Mouse (Mus musculus): ENCODE data around the gene 3110082I17Rik. TPM values are rescaled to one million over a fixed set of nuclear protein-coding genes. Genes with fewer than 3 reads are reported as not detected.

3110082I17Rik gene
- polyA plus RNA-seq, 1 experiment = 0.97 TPM

GRCm38 (mm10) chr5:139464874-139465273, 4.5 kb upstream of the 3110082I17Rik start:
- H3K27me3 ChIP-seq (ENCODE audit: control insufficient read depth) = no peaks in the 10 kb centered on the region
- H3K9me3 ChIP-seq (ENCODE audit: control insufficient read depth, low read length) = no peaks in the 10 kb centered on the region
- H3K4me3 ChIP-seq (replicated peaks) = no peak overlapping the region
- TF ChIP-seq GATA1 (IDR thresholded peaks at IDR 0.05; ENCODE audit: low read length) = no peak
- TF ChIP-seq TAL1 (IDR thresholded peaks at IDR 0.05; ENCODE audit: low read length) = no peak
- H3K36me3 ChIP-seq (ENCODE audit: control insufficient read depth) = no peaks in the 10 kb centered on the region
- peaks cover 19% of the 10 kb centered on the region for H3K4me1 ChIP-seq (ENCODE audit: control insufficient read depth)

- Histone ChIP-seq H3K9me3 (ENCODE audit: control insufficient read depth, low read length) (no peaks in the 10 kb centered on the region), H3K27me3 (ENCODE audit: control insufficient read depth) (no peaks in the 10 kb centered on the region), H3K4me1 (ENCODE audit: control insufficient read depth) (peaks cover 21% of the 10 kb centered on the region), H3K36me3 (ENCODE audit: control insufficient read depth) (peaks cover 3% of the 10 kb centered on the region), H3K4me3 (replicated peaks) (peak overlapping the region; percentile 71)
- TF ChIP-seq TAL1 (IDR thresholded peaks at IDR 0.05; ENCODE audit: low read length) (no peak), GATA1 (IDR thresholded peaks at IDR 0.05; ENCODE audit: low read length) (no peak)
Measured at GRCm38 (mm10) chr5:139459938-139460337, 389 bp downstream of the 3110082I17Rik start.

GRCm38 (mm10) chr5:139457241-139457640, 3.1 kb downstream of the 3110082I17Rik start:
- TF ChIP-seq TAL1 (IDR thresholded peaks at IDR 0.05; ENCODE audit: low read length) = no peak
- TF ChIP-seq GATA1 (IDR thresholded peaks at IDR 0.05; ENCODE audit: low read length) = no peak
- H3K36me3 ChIP-seq (ENCODE audit: control insufficient read depth) = peaks cover 19% of the 10 kb centered on the region
- peaks cover 21% of the 10 kb centered on the region for H3K4me1 ChIP-seq (ENCODE audit: control insufficient read depth)
- H3K4me3 ChIP-seq (replicated peaks) = no peak overlapping the region
- no peaks in the 10 kb centered on the region for H3K9me3 ChIP-seq (ENCODE audit: control insufficient read depth, low read length)
- no peaks in the 10 kb centered on the region for H3K27me3 ChIP-seq (ENCODE audit: control insufficient read depth)

GRCm38 (mm10) chr5:139455166-139455565, 5.2 kb downstream of the 3110082I17Rik start:
- TF ChIP-seq GATA1 (IDR thresholded peaks at IDR 0.05; ENCODE audit: low read length) = no peak
- TF ChIP-seq TAL1 (IDR thresholded peaks at IDR 0.05; ENCODE audit: low read length) = no peak
- Histone ChIP-seq H3K36me3 (ENCODE audit: control insufficient read depth) (peaks cover 23% of the 10 kb centered on the region), H3K27me3 (ENCODE audit: control insufficient read depth) (no peaks in the 10 kb centered on the region), H3K4me3 (replicated peaks) (no peak overlapping the region), H3K4me1 (ENCODE audit: control insufficient read depth) (peaks cover 11% of the 10 kb centered on the region), H3K9me3 (ENCODE audit: control insufficient read depth, low read length) (no peaks in the 10 kb centered on the region)

GRCm38 (mm10) chr5:139453031-139453430, 7.3 kb downstream of the 3110082I17Rik start:
- H3K4me3 ChIP-seq (replicated peaks) = no peak overlapping the region
- no peak for TF ChIP-seq GATA1 (IDR thresholded peaks at IDR 0.05; ENCODE audit: low read length)
- TF ChIP-seq TAL1 (IDR thresholded peaks at IDR 0.05; ENCODE audit: low read length) = no peak
- H3K9me3 ChIP-seq (ENCODE audit: control insufficient read depth, low read length) = no peaks in the 10 kb centered on the region
- H3K27me3 ChIP-seq (ENCODE audit: control insufficient read depth) = no peaks in the 10 kb centered on the region
- no peaks in the 10 kb centered on the region; the same call in none of the 2 replicates for H3K4me1 ChIP-seq (ENCODE audit: control insufficient read depth)
- H3K36me3 ChIP-seq (ENCODE audit: control insufficient read depth) = peaks cover 23% of the 10 kb centered on the region

- no peaks in the 10 kb centered on the region; the same call in none of the 2 replicates for H3K4me1 ChIP-seq (ENCODE audit: control insufficient read depth)
- peaks cover 21% of the 10 kb centered on the region for H3K36me3 ChIP-seq (ENCODE audit: control insufficient read depth)
- no peaks in the 10 kb centered on the region for H3K27me3 ChIP-seq (ENCODE audit: control insufficient read depth)
Measured at GRCm38 (mm10) chr5:139449926-139450325, 10.4 kb downstream of the 3110082I17Rik start.

GRCm38 (mm10) chr5:139449161-139449791, 11.1 kb downstream of the 3110082I17Rik start:
- no peaks in the 10 kb centered on the region for H3K9me3 ChIP-seq (ENCODE audit: control insufficient read depth, low read length)
- H3K4me1 ChIP-seq (ENCODE audit: control insufficient read depth) = no peaks in the 10 kb centered on the region; the same call in none of the 2 replicates
- H3K27me3 ChIP-seq (ENCODE audit: control insufficient read depth) = no peaks in the 10 kb centered on the region
- TF ChIP-seq GATA1 (IDR thresholded peaks at IDR 0.05; ENCODE audit: low read length) (no peak), TAL1 (IDR thresholded peaks at IDR 0.05; ENCODE audit: low read length) (no peak)
- no peak overlapping the region for H3K4me3 ChIP-seq (replicated peaks)
- H3K36me3 ChIP-seq (ENCODE audit: control insufficient read depth) = peaks cover 21% of the 10 kb centered on the region

More at GRCm38 (mm10) chr5:139449926-139450325, 10.4 kb downstream of the 3110082I17Rik start:
- no peak for TF ChIP-seq TAL1 (IDR thresholded peaks at IDR 0.05; ENCODE audit: low read length)
- TF ChIP-seq GATA1 (IDR thresholded peaks at IDR 0.05; ENCODE audit: low read length) = no peak
- Histone ChIP-seq H3K4me3 (replicated peaks) (no peak overlapping the region), H3K9me3 (ENCODE audit: control insufficient read depth, low read length) (no peaks in the 10 kb centered on the region)

- Histone ChIP-seq H3K9me3 (ENCODE audit: control insufficient read depth, low read length) (no peaks in the 10 kb centered on the region), H3K4me1 (ENCODE audit: control insufficient read depth) (no peaks in the 10 kb centered on the region; the same call in none of the 2 replicates), H3K36me3 (ENCODE audit: control insufficient read depth) (peaks cover 13% of the 10 kb centered on the region), H3K4me3 (replicated peaks) (no peak overlapping the region), H3K27me3 (ENCODE audit: control insufficient read depth) (no peaks in the 10 kb centered on the region)
- TF ChIP-seq TAL1 (IDR thresholded peaks at IDR 0.05; ENCODE audit: low read length) (no peak), GATA1 (IDR thresholded peaks at IDR 0.05; ENCODE audit: low read length) (no peak)
Measured at GRCm38 (mm10) chr5:139448025-139448424, 12.3 kb downstream of the 3110082I17Rik start.

- no peak for TF ChIP-seq GATA1 (IDR thresholded peaks at IDR 0.05; ENCODE audit: low read length)
- TF ChIP-seq TAL1 (IDR thresholded peaks at IDR 0.05; ENCODE audit: low read length) = no peak
- no peaks in the 10 kb centered on the region for H3K9me3 ChIP-seq (ENCODE audit: control insufficient read depth, low read length)
- H3K4me1 ChIP-seq (ENCODE audit: control insufficient read depth) = no peaks in the 10 kb centered on the region; the same call in 1 of the 2 replicates
- H3K27me3 ChIP-seq (ENCODE audit: control insufficient read depth) = no peaks in the 10 kb centered on the region
- no peak overlapping the region for H3K4me3 ChIP-seq (replicated peaks)
- no peaks in the 10 kb centered on the region for H3K36me3 ChIP-seq (ENCODE audit: control insufficient read depth)
Measured at GRCm38 (mm10) chr5:139445258-139445657, 15.1 kb downstream of the 3110082I17Rik start.

Measured in erythroblast, embryonic 14.5 days (primary cell).